8 mouse cellular contexts compared by ENCODE assay signal in the genomic region with DNA sequence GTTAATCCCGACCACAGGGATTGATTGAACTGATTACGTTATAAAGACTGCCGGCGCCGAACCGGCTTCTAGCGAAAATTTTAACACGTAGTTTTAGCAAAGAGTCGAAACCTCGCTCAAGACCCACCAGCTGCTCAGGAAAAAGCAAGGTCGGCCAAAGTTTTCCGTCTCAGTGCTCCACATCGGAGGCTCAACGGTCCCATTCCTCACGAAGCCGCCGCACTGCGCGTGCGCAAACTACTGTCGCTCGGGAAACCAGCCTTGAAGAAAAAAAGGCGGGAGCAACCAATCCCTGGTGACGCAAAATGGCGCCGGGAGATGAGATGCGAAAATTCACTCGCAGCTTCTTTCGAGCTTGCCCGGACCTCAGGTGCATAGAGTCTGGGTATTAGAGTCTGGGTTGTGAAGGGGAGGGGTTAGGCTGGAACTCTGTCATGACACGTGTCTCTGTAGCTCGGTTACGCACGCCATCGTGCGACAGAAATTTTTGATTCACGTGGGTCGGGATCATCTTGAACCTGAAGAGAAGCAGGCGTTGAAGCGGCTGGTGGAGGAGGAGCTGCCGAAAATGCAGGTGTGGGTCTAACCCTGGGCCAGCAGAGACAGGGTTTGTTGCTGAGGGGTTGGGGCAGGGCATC. TPM values are rescaled to one million over a fixed set of nuclear protein-coding genes. Genes with fewer than 3 reads are reported as not detected.
DNase-seq lines count a peak whose midpoint lies in the region; ATAC-seq and TF ChIP-seq lines count a peak whose summit lies in the region.

A gene (minus strand): TSS at position 231 of the 638 bp plus-strand sequence.

- peaks cover 84% of the 10 kb centered on the region for H3K36me3 ChIP-seq in G1E (replicated peaks)
- H3K36me3 ChIP-seq in forebrain, postnatal 0 days (ENCODE audit: insufficient read depth) = peaks cover 56% of the 10 kb centered on the region
- H3K36me3 ChIP-seq in lung, embryonic 15.5 days = peaks cover 43% of the 10 kb centered on the region

- peak; percentile 17; the same call in 1 of the 2 replicates for ATAC-seq in G1E (ENCODE audit: extremely low read depth, insufficient number of reproducible peaks, low FRiP score, poor library complexity, severe bottlenecking)
- peak; percentile 87 for ATAC-seq in forebrain, postnatal 0 days
- ATAC-seq in lung, embryonic 15.5 days (ENCODE audit: borderline replicate concordance, extremely low read depth, low FRiP score, low TSS enrichment) = peak; percentile 70; the same call in 1 of the 2 replicates

- H3K9me3 ChIP-seq in G1E (replicated peaks) = 0 out of 2 replicates have a peak, but pooled peaks cover 3% of the 10 kb centered on the region
- H3K9me3 ChIP-seq in forebrain, postnatal 0 days (ENCODE audit: low read length) = no peaks in the 10 kb centered on the region
- no peaks in the 10 kb centered on the region for H3K9me3 ChIP-seq in lung, embryonic 15.5 days

- H3K27me3 ChIP-seq in G1E (ENCODE audit: insufficient read depth, low read length) = no peaks in the 10 kb centered on the region
- H3K27me3 ChIP-seq in forebrain, postnatal 0 days (ENCODE audit: insufficient read depth, low read length) = no peaks in the 10 kb centered on the region
- no peaks in the 10 kb centered on the region for H3K27me3 ChIP-seq in lung, embryonic 15.5 days

- H3K27ac ChIP-seq in forebrain, postnatal 0 days (ENCODE audit: low read depth, low read length) = peak within 1 kb of the TSS; percentile 86
- H3K27ac ChIP-seq in lung, embryonic 15.5 days = peak within 1 kb of the TSS; percentile 79

- no peak for TF ChIP-seq CTCF in G1E (IDR thresholded peaks at IDR 0.05; ENCODE audit: low read depth, low read length)
- peak; percentile 33; the same call in 1 of the 2 replicates for TF ChIP-seq CTCF in forebrain, postnatal 0 days (IDR thresholded peaks at IDR 0.05; ENCODE audit: low read depth)

- peak within 1 kb of the TSS; percentile 75 for H3K4me3 ChIP-seq in G1E (ENCODE audit: low read depth, low read length)
- H3K4me3 ChIP-seq in forebrain, postnatal 0 days (ENCODE audit: low read depth, low read length) = peak within 1 kb of the TSS; percentile 69
- H3K4me3 ChIP-seq in lung, embryonic 15.5 days = peak within 1 kb of the TSS; percentile 58

- WGBS in forebrain, postnatal 0 days = under 1% methylated on average over 41 of the region's 41 CpGs
- WGBS in lung, embryonic 15.5 days = 0% methylated on average over 41 of the region's 41 CpGs

- H3K4me1 ChIP-seq in G1E (ENCODE audit: insufficient read depth, low read depth, low read length) = peaks cover 75% of the 10 kb centered on the region
- H3K4me1 ChIP-seq in forebrain, postnatal 0 days (ENCODE audit: insufficient read depth) = peaks cover 15% of the 10 kb centered on the region; the same call in 1 of the 2 replicates
- peaks cover 28% of the 10 kb centered on the region for H3K4me1 ChIP-seq in lung, embryonic 15.5 days

- peak within 1 kb of the TSS; percentile 81 for H3K4me2 ChIP-seq in forebrain, postnatal 0 days (ENCODE audit: low read depth)
- peak within 1 kb of the TSS; percentile 74 for H3K4me2 ChIP-seq in lung, embryonic 15.5 days

- H3K9ac ChIP-seq in forebrain, postnatal 0 days = peak within 1 kb of the TSS; percentile 56
- peak within 1 kb of the TSS; percentile 61 for H3K9ac ChIP-seq in lung, embryonic 15.5 days

- peak; percentile 84 for DNase-seq in G1E (ENCODE audit: low spot score)
- peak; percentile 94 to 97 for DNase-seq in cerebellum, adult 18-20 months
- peak; percentile 98 for DNase-seq in forebrain, postnatal 0 days
- peak; percentile 96 for DNase-seq in heart, postnatal 4 days
- peak; percentile 91 to 95 for DNase-seq in layer of hippocampus, adult 8-10 months (ENCODE audit: low spot score in 2 of 2)
- peak; percentile 86 for DNase-seq in ovary, adult 18-20 months (ENCODE audit: low spot score)
- DNase-seq in thymus, postnatal 0 days (ENCODE audit: low spot score) = peak; percentile 94

RNA-seq across cellular contexts. Expression of the gene that starts here (rescaled TPM):
- total RNA-seq in G1E (2014; fragmentation: Nextera tagmentation) (106 and 136 TPM in 2 replicates), G1E (2017) (50.7 and 60.3 TPM in 2 replicates)
- 893 and 1,187 TPM in 2 replicates for polyA plus RNA-seq in G1E (2012)
- total RNA-seq in forebrain, postnatal 0 days (2014; rRNA removed) = 62.8 and 69.9 TPM in 2 replicates
- polyA plus RNA-seq in forebrain, postnatal 0 days (2015; fragmentation: Nextera tagmentation; extraction: Ambion mirVana) = 102 and 107 TPM in 2 replicates
- 10 to 100 TPM; 33.5 to 34.1 TPM for total RNA-seq in heart, postnatal 4 days (2021)
- total RNA-seq in layer of hippocampus, adult 8-10 months (2022) = 10 to 100 TPM; 46.3 to 59.5 (median 56.1) TPM
- 76.6 and 78.3 TPM in 2 replicates for polyA plus RNA-seq in lung, embryonic 15.5 days (2015; fragmentation: Nextera tagmentation; extraction: Ambion mirVana)
- 82.9 and 98.9 TPM in 2 replicates for polyA plus RNA-seq in thymus, postnatal 0 days (2015; fragmentation: Nextera tagmentation; extraction: Ambion mirVana)

Comparison
In these comparisons a context has a peak if more than half of its experiments do, and no peak if none do; other contexts are left out.
1. Peak in every context shown above with its lines: DNase-seq, ATAC-seq, H3K4me3 ChIP-seq and H3K27ac ChIP-seq.
2. ATAC-seq: peak in every context shown above with its lines; median percentile 87 in forebrain, postnatal 0 days; 70 in lung, embryonic 15.5 days; 17 in G1E.